Mouse (Mus musculus) small intestine, adult 2 months (tissue): ENCODE measurements around the gene Gm26920.

Experiments
- CTCF ChIP-seq: fragments of 200-500 bp; IDR thresholded peaks from 2 replicates; pipeline ENCODE4 v1.5.1; 2012; ENCODE audit warnings: low read depth, mild to moderate bottlenecking, control low read depth, inconsistent platforms, low read length, moderate library complexity, mixed read lengths; ENCODE audit not compliant: insufficient replicate concordance, insufficient read length; ENCODE audit errors: extremely low read depth
- POLR2A ChIP-seq: fragments of 200-500 bp; IDR thresholded peaks from 2 replicates; pipeline ENCODE4 v1.6.1; 2012; ENCODE audit warnings: low read depth, mild to moderate bottlenecking, control low read depth, inconsistent platforms, low read length, moderate library complexity

DNA sequence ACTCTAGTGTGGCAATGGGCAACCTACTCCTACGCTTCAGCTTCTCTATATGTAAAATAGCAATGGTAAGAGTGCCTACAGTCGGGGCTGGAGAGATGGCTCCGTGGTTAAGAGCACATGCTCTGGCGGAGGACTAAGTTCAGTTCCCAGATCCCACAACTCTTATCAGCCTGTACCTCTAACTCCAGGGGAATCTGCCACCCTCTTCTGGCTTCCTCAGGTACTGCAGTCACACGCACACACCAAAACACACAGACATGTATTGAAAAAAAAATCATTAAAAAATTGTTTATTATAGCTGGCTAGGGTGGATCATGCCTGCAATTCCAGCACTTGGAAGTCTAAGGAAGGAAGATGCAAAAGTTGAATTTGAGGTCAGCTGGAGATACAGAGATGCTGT, 27.7 kb downstream of the Gm26920 start:
- TF ChIP-seq CTCF (peak; percentile 23; the same call in 1 of the 2 replicates), POLR2A (no peak)
